Mouse (Mus musculus): ENCODE measurements at regions not wholly inside any gene's neighbourhood (a gene's known extent, or its start where the extent isn't known, plus 50 kb on each side); places are given as distances from the start of the nearest gene placed in this dataset.
A peak's percentile ranks its signal among the peaks of the same experiment; 100 is the strongest.

DNA sequence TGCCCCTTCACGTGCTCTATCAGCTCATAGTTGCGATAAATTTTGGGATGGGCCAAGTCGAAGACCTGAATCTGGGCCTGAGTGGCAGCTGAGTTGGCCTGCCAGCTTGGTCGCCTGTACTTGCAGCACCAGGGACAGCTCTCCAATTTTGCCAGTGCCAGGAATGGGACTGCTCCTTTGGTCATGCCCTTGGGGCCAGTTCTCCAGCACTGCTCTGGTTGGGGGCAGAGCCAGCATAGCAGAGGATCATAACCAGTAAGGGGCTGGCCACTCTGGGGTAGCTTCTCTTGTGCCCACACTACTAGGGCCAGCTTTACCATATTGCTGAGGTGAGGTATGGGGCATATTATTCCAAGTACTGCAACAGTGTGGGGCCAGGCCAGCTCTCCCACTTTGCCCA, 397.0 kb upstream of the Cadm2 start:
- DNase-seq (ENCODE audit: low read depth), result no peak

DNA sequence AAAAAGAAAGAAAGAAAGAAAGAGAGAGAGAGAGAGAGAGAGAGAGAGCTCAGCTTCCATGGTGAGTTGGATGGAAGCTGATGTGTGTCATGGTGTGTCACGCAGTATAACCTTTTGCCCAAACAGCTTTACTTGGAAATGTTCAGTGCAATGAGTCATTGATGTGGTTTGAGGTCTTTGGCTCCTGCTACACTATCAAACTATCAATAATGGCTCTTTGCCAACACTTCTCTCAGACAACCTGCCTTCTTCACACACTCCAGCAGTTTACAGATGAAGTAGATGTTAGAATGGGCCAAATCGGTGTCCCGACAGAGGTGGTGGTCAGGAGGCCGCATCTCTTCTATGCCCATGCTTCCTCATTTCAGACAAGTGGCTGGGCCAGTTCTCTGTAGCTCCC, 369.0 kb upstream of the Cadm2 start:
- no peak for DNase-seq (ENCODE audit: low read depth)

DNA sequence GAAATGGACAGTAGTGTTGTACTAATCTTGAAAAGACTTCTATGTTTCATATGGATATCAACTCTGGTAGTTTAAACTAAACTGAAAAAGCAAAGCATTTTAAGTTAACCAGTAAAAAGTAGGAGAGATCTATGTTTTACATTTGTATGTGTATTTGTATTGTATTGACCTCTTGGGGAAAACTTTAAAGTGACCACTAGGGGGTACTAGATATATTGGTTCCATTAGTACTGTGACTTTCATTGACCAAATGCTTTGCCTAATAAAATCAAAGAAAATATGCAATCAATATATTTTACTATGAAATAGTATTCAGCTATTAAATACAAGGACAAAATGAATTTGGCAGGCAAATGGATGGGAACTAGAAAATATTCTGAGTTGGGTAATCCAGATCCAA, 355.9 kb upstream of the Cadm2 start:
- DNase-seq (ENCODE audit: low read depth), result no peak

DNA sequence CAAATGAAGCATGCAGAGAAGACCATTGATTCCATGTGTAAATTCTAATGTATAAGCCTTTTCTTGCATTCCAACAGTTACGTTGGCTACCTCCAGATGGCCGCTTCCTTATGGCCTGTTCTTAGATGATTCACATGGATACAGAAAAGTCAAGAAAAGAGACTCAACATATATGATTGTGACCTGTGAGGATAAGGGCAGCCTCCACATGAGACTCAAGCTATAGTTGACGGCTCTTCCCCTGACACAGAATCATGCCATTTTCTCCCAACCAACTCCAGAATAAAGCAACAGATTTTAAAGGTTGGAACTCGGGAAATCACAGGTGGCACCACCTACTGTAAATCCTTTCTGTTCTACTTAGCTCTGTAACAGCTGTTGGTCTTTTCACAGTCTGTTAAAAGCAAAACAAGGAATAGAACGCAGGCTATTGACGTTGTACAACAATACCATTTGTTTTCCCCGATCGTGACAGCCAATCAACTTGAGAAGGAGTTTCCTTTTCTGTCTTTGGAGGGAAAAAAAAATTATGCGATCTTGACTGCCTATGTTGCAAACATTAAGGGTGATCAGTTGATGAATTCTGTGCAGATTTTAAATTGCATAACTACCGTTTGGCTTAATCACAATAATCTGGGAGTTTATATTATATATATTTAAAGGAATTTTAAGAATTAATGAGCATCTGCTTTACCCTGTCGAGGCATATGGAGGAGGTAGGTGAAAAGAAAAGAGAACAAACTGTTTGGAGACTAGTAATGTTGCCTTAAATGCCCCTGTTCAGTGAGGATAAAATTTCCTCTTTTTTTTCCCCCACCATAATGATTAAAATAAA, 347.8 kb upstream of the Cadm2 start:
- no peak for DNase-seq (ENCODE audit: low read depth)

DNA sequence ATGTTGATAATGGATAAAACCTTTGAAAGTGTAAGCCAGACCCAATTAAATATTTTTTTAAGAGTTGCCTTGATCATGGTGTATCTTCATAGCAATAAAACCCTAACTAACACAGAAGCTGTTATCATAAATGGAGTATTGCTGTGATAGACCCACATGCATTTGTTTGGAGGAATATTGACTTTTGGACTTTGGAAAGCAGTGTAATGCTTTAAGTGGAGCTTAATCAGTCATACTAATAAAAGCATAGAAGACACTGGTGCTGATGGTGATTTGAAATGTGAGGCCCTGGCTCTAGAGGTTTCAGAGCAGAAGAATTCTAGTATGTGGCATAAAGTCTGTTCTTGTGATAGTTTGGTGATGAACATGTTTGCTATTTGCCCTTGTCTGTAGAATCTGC, 328.4 kb upstream of the Cadm2 start:
- DNase-seq (ENCODE audit: low read depth), result no peak

DNA sequence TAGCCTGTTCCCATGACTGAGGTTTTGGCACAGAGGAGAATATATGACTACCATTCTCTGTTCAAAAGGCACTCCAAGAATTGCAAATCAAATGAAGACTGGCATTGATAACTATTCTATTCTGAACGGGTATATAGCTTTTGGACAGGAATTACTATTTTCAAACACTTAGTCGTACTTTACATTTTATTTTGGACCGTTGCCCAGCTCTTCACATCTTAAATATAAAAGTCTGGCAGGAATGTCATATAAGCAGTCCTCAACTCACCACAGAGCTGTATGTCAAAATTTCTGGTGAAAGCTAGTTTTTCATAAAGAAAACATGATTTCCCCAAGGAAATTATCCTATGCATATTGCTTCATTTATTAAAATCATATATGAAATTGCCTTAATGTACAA, 323.7 kb upstream of the Cadm2 start:
- DNase-seq (ENCODE audit: low read depth), result no peak

DNA sequence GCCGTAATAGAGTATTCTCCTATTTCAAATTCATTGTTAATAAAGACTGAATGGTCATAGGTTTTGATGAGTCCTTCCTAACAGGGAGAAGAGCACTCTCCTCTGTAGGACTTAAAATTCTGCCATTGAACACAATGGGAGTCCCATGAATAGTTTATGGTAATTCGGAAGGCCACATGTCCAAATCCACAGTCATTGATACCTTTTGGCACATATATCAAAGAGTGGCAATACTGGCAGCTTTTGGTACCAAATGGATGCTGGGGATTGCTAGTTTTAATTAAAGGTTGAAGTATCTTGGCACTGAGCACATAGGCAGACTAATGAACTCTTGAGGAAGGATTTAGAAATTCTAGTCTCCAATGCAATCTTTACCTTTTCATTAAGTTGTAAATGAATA, 298.5 kb upstream of the Cadm2 start:
- no peak for DNase-seq (ENCODE audit: low read depth)

DNA sequence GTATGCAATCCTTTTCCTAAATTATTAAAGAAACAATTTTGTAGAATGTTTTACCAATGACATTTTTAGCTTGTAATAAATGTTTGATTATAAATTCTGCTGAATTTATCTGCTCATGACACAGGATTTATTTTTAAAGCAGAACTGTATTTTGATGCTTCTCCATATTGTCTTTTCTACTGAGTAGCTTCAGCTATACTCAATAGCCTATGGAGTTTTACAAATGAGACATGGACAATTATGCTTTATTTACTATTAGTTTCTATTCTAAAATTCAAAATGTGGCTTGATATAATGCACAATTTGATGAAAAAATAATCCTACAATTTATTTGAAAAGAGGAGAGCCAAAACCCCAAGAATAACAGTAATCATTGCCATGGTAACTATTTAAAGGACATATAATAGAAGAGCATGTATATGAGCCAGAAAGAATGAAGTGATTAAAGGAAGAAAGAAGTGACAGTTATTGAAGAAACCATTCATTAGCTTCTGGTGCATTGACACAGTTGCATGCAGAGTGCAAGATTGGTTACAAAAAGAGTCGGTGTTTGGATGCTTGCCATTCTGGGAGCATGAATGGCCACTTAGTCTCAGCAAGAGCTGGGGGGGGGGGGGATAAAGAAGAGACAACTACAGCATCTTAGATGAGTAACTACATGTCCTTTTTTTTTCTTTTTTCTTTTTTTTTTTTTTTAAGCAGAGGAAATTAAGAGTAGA, 250.8 kb upstream of the Cadm2 start:
- DNase-seq (ENCODE audit: low read depth), result no peak

DNA sequence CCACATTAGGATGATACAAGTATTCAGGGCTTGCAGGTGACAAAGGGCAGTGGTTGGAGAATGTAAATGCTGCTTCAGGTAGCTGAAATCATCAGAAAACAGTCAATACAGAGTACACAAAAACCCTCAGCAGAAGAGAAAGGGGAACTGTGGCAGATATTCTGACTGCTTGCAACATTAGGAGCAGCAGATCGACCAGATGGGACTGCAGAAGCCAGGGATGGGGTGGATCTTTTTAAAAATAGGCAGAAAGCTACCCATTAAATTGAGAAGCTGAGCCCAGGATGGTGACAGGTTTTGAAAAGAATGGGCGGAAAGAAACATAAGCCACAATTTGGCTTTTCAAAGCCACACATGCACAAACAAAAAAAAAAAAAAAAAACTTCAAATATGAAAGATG, 229.5 kb upstream of the Cadm2 start:
- DNase-seq (ENCODE audit: low read depth), result no peak

DNA sequence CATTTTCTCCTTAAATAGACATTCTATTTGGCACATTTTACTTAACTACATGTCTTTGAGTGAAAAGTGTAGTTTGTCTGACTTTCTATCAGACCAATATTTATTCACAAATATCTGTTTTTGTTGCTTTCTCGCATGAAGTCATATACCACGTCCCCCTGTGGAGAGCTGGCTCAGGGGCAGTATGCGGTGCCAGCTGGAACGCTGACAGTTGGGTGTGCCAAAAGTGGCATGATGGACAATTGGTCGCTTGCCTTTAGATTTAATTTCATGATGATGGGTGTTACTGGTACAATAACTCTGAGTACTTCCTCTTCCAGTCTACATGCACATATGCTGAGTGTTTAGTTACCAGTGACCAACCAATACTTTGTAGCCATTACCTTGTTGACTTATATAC, 223.8 kb upstream of the Cadm2 start:
- no peak for DNase-seq (ENCODE audit: low read depth)

DNA sequence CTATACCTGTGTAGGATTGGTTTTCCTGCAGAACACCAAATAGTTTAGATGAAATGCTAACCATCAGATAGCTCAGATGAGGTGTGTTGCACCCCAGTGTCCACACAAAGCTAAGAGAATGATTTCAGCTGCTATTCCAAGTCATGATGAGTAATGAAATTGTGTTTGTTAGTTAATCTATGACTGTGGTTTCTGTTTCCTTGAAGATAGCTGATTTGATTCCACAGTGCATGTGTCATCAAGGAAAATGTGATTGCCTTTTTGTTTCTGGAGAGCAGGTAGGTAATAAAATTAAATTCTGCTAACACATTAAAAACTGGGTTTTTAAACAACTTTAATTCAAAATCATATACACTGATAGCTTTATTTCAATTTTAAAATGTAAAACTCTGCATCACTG, 176.5 kb upstream of the Cadm2 start:
- no peak for DNase-seq (ENCODE audit: low read depth)

DNA sequence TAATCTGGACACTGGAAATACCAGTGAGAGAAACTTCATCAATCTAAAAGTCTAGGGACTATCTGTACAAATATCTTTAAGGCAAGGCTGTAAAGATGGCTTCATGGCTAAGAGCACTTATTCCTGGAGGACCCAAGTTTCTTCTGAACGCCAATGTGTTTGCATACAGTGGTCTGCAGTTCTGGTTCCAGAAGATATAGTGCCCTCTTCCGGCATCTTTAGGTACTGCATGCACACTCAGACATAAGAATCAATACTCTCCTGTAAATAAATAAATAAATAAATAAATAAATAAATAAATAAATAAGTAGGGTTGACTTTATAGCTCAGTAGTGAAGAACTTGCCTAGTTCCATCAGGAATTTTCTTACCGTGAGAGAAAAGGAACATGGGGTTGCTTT, 155.4 kb upstream of the Cadm2 start:
- peak; percentile 1 for DNase-seq (ENCODE audit: low read depth)

DNA sequence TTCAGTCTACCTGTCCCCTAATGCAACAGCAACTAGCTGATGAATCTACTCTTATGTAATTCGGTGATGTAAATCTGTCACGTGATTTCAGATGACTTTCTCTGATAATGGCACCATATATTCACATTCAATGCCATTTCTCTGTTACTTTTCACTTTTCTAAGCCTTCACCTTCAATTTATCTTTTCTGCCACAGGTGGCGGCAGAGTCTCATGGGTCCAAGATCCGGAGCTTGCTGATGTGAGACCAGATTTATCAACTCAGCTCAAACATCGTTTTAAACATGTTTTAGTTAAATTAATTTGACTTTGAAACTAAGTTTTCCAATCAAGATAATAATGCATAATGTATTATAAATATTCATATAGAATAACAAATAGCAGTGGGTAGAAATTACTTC, 148.4 kb upstream of the Cadm2 start:
- no peak for DNase-seq (ENCODE audit: low read depth)

DNA sequence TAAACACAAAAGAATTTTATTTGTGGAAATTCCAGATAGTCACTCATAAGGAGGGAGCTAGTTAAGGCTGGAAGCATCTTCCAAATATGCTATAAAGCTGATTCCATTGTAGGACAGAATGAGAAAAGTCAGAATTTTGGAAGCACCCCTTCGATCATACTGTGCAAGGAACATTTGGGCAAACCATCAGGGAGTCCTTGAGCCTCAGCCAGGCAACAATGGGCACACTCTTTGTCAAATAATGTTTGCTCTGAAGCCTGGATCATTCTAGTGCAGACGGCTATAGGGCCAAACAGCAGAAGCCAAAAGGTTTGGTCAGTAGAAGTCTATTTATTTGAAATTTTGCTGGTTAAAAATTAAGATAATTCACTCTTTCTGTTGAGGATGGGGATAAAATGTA, 114.7 kb upstream of the Cadm2 start:
- DNase-seq (ENCODE audit: low read depth), result no peak

DNA sequence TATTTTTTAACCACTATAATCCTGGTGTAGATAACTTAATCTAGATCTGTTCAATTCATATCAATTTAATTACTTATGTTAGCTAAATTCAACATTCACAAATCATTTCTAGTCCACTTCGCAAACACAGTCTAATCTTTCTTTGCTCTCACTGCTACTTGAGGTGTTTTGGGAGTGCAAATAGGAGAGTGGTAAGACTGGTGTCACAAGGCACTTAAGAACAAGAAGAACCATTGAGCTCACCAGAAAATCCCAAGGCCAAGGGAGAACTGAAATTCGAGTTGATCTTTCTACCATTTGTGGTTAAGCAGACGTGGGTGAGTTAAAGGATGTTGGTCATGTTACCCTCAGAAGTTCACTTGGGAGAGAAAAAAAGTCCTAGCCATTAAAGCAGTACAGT, 77.9 kb upstream of the Cadm2 start:
- DNase-seq (ENCODE audit: low read depth), result no peak

Measured in induced T-regulatory cell, adult 2 months (primary cell).